Mouse (Mus musculus) olfactory bulb, adult 2 months (tissue): ENCODE data around the gene Gm136.

Experiments
- CTCF ChIP-seq: fragments of 200-500 bp; IDR thresholded peaks from 2 replicates; pipeline ENCODE4 v1.5.1; 2012; ENCODE audit warnings: low read depth, mild to moderate bottlenecking, low read length, moderate library complexity; ENCODE audit not compliant: insufficient read depth
- POLR2A ChIP-seq: fragments of 200-500 bp; IDR thresholded peaks from 2 replicates; pipeline ENCODE4 v1.6.1; 2012; ENCODE audit warnings: mild to moderate bottlenecking, low read depth, low read length, moderate library complexity; ENCODE audit not compliant: insufficient read depth

GRCm38 (mm10) chr4:34734461-34734860, 21.6 kb downstream of the Gm136 start:
- TF ChIP-seq CTCF = no peak
- TF ChIP-seq POLR2A = no peak
